Mouse (Mus musculus) spleen, adult 12 weeks (tissue): ENCODE measurements around the gene 9630041A04Rik.

ENCODE experiments used
- DNase-seq: peaks from one replicate; pipeline ENCODE4 v3.0.0; 2022; ENCODE audit warnings: low spot score

The 9630041A04Rik gene

GRCm38 (mm10) chr9:101919324-101919723 lies 57.7 kb downstream of the 9630041A04Rik start:
- no peak for DNase-seq

GRCm38 (mm10) chr9:101922846-101923245 lies 61.2 kb downstream of the 9630041A04Rik start:
- no peak for DNase-seq

- no peak for DNase-seq
Observed at GRCm38 (mm10) chr9:101924829-101925228, 63.2 kb downstream of the 9630041A04Rik start.

- DNase-seq = no peak
Observed at GRCm38 (mm10) chr9:101933946-101934573, 72.4 kb downstream of the 9630041A04Rik start.

DNA sequence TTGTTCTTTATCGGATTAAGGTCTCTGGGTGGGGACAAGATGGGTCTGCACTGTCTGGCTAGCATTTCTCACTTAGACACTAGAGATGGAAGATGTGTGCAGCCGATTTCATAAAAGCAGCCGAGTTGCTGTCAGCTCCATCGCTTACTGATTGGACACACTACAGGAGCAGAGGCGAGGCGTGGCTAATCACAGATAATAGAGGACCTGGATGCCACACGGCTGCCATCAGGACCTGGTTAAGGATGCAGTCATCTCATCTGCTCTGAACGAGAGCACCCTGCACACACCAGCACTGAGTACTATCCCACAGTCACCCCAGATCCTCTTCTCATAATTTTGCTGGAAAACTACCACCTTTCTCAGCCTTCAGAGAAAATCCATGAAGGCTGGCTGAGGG lies 73.2 kb downstream of the 9630041A04Rik start:
- no peak for DNase-seq

DNA sequence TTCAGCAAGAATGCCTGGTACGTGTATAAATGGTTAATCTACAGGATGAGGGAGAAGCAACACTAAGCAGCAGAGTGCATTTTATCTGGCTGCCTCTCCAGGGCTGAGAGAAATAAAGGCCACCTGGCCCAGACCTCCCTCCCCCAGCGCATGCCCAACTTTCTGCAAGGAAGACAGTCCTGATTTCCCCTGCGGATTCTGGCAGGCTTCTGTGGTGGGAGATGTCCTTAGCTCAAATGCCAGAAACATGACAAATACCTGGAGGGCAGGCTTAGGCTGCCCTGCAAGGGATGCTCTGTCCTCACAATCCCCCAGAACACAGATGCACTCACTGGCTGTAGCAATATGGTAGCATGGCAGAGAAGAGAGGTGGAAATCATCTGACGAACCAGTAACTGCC lies 76.4 kb downstream of the 9630041A04Rik start:
- DNase-seq = no peak

DNA sequence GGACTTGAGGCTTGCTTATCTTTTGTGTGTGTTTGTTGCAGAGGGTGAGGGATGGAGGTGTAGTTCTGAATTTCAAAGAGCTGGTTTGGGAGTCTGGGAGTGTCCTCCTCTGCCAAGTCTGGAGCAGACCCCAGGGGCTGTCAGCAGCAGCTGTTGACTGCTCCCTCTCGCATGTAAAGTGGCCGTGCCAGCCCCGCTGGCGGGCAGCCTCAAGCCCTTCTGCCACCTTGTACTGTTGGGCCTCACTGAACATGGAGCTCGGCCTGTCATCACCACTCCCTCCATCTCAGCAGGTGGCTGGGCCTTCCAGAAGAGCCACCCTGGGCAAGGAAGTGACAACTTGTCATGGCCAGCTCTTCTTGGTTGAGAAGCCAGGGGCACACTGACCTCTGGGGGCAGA lies 77.4 kb downstream of the 9630041A04Rik start:
- no peak for DNase-seq

GRCm38 (mm10) chr9:101940182-101940581 lies 78.5 kb downstream of the 9630041A04Rik start:
- DNase-seq = no peak

GRCm38 (mm10) chr9:101942058-101942669 lies 80.5 kb downstream of the 9630041A04Rik start:
- no peak for DNase-seq

DNA sequence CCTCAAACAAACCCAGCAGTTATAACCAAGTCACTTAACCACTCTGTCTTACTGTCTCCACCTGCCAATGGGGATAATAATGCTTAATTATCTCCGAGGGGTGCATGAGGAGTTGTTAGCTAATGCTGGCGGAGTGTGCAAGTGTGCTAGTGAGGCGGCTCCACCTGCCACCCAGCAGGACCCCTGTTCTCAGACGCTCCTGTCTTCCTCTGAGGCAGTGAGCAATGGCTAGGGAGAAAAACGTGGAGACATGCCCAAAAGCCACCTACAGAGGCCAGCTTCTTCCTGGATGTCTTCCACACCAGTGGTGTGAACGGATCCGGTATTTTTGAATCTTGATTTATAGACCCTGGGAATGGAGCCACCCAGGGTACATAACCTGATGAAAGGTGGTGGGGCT lies 83.7 kb downstream of the 9630041A04Rik start:
- DNase-seq = no peak

DNA sequence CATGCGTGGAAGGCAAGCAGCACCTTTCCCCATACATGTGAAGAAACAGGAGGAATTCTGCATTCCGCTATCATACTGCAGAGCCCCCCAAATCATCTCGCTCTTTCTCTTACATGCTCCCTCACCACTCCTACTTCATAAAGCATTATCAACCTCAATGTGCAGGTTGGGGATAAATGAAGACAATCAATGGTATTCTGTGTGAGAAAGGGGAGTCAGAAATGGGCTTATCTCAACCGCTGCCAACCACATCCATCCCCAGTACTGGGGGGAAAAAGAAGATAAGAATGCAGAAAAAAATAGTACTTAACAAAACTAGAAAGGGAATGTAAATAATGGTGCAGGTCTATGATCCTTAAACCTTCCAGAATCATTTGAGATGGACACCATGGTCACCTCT lies 84.2 kb downstream of the 9630041A04Rik start:
- DNase-seq = no peak

GRCm38 (mm10) chr9:101950101-101950500 lies 88.5 kb downstream of the 9630041A04Rik start:
- no peak for DNase-seq

DNA sequence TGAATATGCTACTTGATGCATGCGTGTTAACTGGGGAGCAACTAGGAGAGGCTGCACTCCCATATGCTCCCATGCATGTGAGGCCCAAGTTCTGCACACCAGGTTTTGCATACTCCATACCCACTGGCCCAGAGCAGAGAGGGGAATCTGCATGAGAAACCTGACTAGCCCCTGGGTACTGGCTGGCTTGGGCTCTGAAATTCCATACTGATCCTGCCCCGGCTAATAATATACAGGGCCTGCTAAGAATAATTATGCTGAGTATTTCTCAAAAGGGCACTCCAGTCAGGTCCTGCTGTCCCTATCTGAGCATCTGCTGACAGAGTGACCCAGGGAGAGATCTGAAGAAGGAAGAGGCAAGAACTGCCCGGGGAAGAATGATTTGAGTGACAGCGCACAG lies 92.9 kb downstream of the 9630041A04Rik start:
- no peak for DNase-seq

DNA sequence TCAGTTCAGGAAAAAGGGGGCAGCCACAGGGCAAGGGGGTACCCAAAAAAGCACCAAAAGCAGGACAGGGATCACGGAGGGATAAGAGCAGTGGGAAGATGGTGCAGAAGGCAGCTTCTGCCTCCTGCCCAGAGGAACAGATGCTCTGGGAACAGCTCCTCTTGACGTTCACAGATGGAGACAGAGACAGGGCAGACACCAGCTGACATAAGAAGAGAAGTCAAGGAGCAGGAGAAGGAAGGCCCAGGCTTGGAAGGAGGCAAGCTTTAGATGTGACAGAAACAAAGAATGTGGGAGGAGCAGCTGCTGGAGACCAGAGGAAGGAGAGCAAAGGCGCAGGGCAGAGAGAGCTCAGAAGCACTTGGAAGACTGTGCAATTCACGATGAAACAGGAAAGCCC lies 94.6 kb downstream of the 9630041A04Rik start:
- DNase-seq = no peak

DNA sequence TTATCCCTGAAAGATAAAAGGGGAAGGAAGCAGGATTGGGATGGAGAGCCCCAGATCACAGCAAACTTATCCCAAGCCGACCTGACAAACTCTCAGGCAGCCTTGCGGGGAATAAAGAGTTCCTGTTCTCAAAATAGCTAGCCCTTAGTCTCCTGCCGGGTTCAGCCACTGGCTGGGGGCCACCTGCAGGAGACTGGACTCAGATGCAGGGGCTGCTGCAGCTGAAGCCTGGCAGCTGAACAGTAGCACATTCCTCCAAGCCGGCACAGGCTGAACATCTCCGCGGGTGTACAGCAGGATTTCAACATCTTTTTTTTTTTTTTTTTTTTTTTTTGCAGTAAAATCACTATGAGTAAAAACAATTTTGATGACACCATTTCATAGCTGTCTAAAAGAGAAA lies 110.2 kb downstream of the 9630041A04Rik start:
- no peak for DNase-seq

GRCm38 (mm10) chr9:101972314-101972713 lies 110.7 kb downstream of the 9630041A04Rik start:
- DNase-seq = no peak

DNA sequence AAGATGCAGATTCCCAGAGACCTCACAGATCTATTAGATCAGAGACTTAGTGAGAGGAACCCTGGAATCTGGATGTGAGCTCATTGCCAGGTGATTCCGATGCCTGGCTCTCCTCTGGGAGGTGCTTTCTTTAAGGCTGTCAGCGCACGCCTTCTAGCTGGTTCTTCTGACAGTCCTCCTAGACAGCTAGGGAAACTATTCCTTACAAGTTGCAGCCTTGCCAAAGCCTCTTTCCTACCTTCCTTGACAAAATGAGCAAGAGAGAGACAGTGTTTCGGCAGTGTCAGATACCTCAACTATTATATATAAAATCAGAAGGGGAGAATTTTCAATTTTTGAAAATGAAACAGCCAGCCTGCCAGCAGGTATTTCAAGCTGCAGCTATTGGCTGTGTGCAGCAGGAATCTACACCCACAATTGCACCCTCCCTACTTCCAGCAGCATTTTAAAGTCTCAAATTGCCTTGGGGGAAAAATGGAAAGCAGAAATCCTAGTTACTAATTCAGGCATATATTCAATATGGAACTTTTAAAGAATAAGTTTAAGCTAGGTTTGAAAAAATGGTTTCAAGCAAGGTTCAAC lies 115.3 kb downstream of the 9630041A04Rik start:
- DNase-seq = no peak

DNA sequence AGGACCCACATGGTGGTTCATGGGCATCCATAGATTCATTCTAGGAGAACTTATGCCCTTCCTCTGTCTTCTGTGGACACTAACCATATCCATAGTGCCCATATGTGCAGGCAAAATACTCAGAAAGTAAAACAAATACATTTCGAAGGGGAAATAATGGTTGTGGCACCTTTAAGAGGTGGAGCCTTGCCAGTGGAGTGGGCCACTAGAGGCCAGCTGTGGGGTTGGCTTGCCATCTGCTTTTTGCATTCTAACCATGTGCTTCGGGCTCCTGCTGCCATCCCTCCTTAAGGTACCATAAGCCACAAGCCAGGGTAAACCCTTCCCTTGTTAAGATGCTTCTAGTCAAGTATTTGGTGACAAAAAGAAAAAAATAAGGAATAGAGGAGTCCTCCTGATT lies 119.5 kb downstream of the 9630041A04Rik start:
- DNase-seq = no peak

DNA sequence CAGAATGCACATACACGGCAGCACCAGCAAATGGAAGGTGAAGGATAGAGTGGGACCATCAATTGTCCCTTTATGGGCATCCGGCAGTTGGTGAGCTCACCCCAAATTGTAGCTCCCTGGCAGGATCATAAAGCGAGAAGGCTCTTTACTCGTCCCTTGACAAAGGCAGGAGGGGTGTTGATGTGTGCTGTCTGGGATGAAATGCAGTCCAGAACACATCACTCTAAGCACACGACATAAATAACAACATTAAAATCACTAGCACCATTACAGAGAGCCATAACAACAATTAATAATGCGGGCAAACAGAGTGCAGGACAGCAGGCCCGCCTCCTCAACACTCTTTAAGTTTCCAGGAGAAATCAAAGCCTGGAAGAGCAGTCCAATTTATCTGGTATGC lies 120.7 kb downstream of the 9630041A04Rik start:
- DNase-seq = no peak

DNA sequence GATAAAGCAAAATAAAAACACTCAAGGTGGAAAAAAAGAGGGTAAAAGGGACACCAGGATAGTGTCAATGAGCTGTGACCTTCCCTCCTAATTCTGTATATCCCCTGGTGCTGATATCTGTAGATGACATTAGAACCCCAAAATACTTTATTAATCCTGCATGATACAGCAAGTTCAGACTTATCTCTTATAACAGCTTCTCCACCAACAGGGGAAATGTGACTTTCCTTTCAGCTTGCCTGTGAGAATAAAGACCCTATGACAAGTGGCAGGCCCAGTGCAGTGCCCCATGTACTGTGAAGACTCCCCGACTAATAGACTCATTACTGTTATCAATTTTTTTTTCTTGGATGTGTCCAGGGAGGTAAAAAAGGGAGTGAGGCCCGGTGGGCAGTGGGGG lies 125.3 kb downstream of the 9630041A04Rik start:
- DNase-seq = no peak

DNA sequence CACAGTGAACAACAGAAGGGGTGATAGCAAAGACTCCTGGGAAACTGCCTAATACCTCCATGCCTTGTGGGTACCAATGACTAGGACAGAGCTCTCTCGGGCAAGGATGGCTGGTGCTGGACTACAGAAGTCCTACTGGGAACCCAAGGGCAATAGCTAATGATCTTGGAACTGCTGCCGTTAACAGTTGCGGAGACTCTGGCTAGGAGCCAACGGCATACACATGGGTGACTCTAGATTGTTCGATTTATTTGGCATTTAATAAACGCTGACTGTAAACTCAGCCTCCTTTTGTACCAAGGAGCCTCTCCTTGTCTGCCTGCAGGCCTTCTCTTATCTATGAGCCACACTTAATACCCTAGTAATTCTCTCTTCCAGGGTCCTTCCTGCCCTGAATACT lies 128.4 kb downstream of the 9630041A04Rik start:
- DNase-seq = no peak

- DNase-seq = no peak
Observed at GRCm38 (mm10) chr9:101990836-101991235, 129.2 kb downstream of the 9630041A04Rik start.
